Mouse (Mus musculus): Measurements from ENCODE around the gene B4galnt2. TPM values are rescaled to one million over a fixed set of nuclear protein-coding genes. Genes with fewer than 3 reads are reported as not detected.

Gene B4galnt2
- total and polyA plus RNA-seq, 3 experiments = 0.06 TPM; not detected in 2

DNA sequence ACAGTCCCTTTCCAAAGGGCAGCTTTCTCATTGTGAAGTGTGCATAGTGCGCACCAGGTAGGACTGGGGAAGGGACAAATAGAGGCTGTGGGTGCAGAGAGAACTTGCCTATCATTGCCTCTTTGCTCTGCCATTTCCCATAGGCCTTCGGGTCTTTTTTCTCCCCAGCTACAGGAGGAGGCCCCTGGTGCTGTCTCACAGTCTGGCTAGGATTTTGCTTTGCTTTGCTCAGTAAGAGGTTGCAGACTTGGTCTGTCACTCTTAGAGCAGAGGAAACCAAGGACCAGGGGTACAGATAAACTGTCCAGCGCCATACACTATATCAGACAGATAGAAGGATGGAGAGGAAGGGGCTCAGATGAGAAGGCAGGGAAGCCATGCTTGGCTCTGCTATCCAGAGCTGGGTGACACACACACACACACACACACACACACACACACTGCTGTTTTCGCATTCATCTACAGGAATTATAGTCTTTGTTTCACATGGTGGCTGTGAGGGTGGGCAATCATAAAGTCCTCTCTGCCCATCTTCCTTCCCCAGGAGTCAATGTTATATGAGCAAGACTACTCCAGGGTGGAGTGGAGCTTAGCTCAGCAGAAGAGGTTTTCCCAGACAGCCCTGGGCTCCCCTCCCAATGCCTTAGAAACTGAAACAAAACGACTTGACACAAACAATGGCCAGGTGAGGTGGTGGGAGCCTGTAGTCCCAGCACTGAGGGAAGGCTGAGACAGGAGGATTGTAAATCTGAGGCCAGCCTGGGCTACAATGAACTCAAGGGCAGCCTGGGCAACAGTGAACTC lies 73.8 kb downstream of the B4galnt2 start:
- Histone ChIP-seq H3K4me1 (ENCODE audit: control insufficient read depth, insufficient read depth, low read length) (peaks cover 30% of the 10 kb centered on the region), H3K79me2 (replicated peaks; ENCODE audit: control insufficient read depth, insufficient read depth, low read length) (no peaks in the 10 kb centered on the region; the same call in 1 of the 2 replicates), H3K27me3 (ENCODE audit: control insufficient read depth, insufficient read depth, low read length) (no peaks in the 10 kb centered on the region), H3K36me3 (ENCODE audit: control insufficient read depth, insufficient read depth, low read length) (peaks cover 3% of the 10 kb centered on the region; the same call in 1 of the 2 replicates), H3K27ac (peak overlapping the region; percentile 85), H3K9ac (ENCODE audit: low read depth, low read length) (peak overlapping the region; percentile 81), H3K4me3 (peak overlapping the region; percentile 67)
- intact Hi-C loops (cut with DNase I) = no loop called here
- 42% methylated on average over 5 of the region's 5 CpGs for WGBS
- TF ChIP-seq POLR2A (IDR thresholded peaks at IDR 0.05; ENCODE audit: insufficient read depth, low read depth, low read length) (no peak), EP300 (IDR thresholded peaks at IDR 0.05; ENCODE audit: insufficient read depth, low read depth, low read length) (0 out of 2 replicates have a peak, but pooled peaks have one; percentile 5)
- no peak for DNase-seq

DNA sequence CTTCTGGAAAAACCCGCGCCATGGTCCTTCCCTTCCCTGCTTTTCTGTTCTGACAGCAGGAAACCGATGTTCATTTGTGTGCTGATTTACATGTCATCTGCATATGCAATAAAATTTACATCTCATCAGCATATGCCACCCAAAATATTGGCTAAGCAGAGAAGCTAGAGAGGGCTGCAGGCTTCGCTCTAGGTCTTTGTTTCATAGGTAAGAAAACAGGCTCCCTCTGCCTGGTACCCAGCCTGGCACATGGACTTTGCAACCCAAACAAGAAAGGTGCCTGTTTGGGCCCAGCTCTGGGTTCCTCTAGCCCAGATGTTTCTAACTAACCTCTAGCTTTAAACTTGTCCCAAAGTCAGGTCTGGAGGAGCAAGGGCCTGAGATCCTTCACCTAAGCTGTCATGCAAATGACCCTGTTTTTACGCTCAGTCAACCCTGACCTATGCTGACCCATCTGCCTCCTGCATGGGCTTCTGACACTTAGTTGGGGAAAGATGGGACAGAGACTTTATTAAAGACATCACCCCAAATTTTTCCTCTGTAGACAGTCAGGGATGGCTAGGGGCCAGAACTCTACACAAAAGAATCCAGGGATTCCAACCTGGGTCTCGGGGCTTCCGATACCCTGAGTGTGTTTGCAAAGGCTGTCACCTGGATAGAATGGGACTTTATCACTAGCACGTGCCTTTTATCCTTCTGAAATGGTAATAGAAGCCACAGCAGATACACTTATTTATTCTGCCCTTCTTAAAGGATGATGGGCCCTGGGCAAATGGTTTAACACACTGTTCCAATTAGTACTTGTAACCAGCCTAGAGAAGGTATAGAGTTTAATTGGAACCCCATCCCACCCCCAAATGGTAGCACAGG lies 75.5 kb downstream of the B4galnt2 start:
- H3K9ac ChIP-seq (ENCODE audit: low read depth, low read length) = no peak overlapping the region
- H3K27ac ChIP-seq = peak overlapping the region; percentile 92
- peaks cover 6% of the 10 kb centered on the region; the same call in 1 of the 2 replicates for H3K36me3 ChIP-seq (ENCODE audit: control insufficient read depth, insufficient read depth, low read length)
- H3K4me1 ChIP-seq (ENCODE audit: control insufficient read depth, insufficient read depth, low read length) = peaks cover 38% of the 10 kb centered on the region
- intact Hi-C loops (cut with DNase I) = no loop called here
- H3K79me2 ChIP-seq (replicated peaks; ENCODE audit: control insufficient read depth, insufficient read depth, low read length) = no peaks in the 10 kb centered on the region; the same call in 1 of the 2 replicates
- H3K27me3 ChIP-seq (ENCODE audit: control insufficient read depth, insufficient read depth, low read length) = no peaks in the 10 kb centered on the region
- no peak for DNase-seq
- peak overlapping the region; percentile 2; the same call in 1 of the 2 replicates for H3K4me3 ChIP-seq
- 66% methylated on average over 8 of the region's 8 CpGs for WGBS
- TF ChIP-seq EP300 (IDR thresholded peaks at IDR 0.05; ENCODE audit: insufficient read depth, low read depth, low read length) = no peak
- TF ChIP-seq CTCF (IDR thresholded peaks at IDR 0.05) = no peak
- no peak for TF ChIP-seq POLR2A (IDR thresholded peaks at IDR 0.05; ENCODE audit: insufficient read depth, low read depth, low read length)

DNA sequence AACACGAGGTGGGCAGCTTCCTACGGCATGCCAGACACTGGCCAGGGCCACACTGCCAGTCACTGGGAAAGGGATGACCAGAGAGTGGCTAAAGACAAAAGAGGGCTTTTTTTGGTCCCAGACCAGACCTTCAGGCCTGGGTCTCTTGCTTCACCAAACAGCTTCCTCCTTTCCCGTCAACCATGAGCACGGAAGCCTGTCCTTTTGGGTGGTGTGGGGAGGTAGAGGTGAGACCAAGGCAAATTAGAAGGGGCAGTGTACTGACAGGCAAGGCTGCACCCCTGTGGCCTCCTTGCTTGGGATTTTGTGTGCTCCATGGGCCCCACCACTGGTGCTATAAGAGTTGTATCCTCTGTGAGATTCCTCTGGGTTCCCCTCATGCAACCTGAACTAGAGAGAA lies 76.1 kb downstream of the B4galnt2 start:
- DNase-seq = no peak
- H3K27me3 ChIP-seq (ENCODE audit: control insufficient read depth, insufficient read depth, low read length) = no peaks in the 10 kb centered on the region
- peak overlapping the region; percentile 92 for H3K27ac ChIP-seq
- intact Hi-C loops (cut with DNase I) = no loop called here
- 0 out of 2 replicates have a peak overlapping the region, but pooled peaks have one; percentile 3 for H3K4me3 ChIP-seq
- 62% methylated on average over 4 of the region's 4 CpGs for WGBS
- H3K79me2 ChIP-seq (replicated peaks; ENCODE audit: control insufficient read depth, insufficient read depth, low read length) = no peaks in the 10 kb centered on the region; the same call in 1 of the 2 replicates
- TF ChIP-seq POLR2A (IDR thresholded peaks at IDR 0.05; ENCODE audit: insufficient read depth, low read depth, low read length) = no peak
- TF ChIP-seq CTCF (IDR thresholded peaks at IDR 0.05) = no peak
- no peak for TF ChIP-seq EP300 (IDR thresholded peaks at IDR 0.05; ENCODE audit: insufficient read depth, low read depth, low read length)
- H3K4me1 ChIP-seq (ENCODE audit: control insufficient read depth, insufficient read depth, low read length) = peaks cover 40% of the 10 kb centered on the region
- peaks cover 6% of the 10 kb centered on the region; the same call in 1 of the 2 replicates for H3K36me3 ChIP-seq (ENCODE audit: control insufficient read depth, insufficient read depth, low read length)
- H3K9ac ChIP-seq (ENCODE audit: low read depth, low read length) = peak overlapping the region; percentile 3; the same call in 1 of the 2 replicates

DNA sequence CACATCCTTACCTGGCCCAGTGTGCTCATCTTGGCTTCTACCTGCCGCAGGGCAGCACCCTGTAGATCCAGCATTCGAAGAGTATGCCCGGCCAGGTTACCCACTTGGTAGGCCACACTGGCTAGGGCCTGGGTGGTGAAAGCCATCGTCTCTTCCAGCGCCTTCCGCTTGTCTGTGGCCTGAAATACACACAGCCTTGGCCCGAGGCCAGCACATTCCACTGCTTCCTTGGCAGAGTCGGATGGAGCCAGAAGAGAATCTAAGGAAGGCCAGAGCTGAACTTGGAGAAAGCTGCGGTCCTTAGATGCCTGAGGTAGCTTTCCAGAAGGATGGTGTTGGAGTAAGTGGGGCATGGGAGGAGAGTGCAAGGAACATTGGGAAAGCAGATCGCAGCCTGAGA lies 77.6 kb downstream of the B4galnt2 start, which contains the start of gene Gngt2:
Gene Gngt2, plus strand, starts transcription at position 158 of the 400 bp plus-strand sequence.
- no peak for TF ChIP-seq CTCF (IDR thresholded peaks at IDR 0.05)
- peak; percentile 17; the same call in 1 of the 2 replicates for TF ChIP-seq POLR2A (IDR thresholded peaks at IDR 0.05; ENCODE audit: insufficient read depth, low read depth, low read length)
- peak; percentile 77; the same call in 1 of the 2 replicates for TF ChIP-seq EP300 (IDR thresholded peaks at IDR 0.05; ENCODE audit: insufficient read depth, low read depth, low read length)
- 13% methylated on average over 10 of the region's 10 CpGs for WGBS
- Histone ChIP-seq H3K79me2 (replicated peaks; ENCODE audit: control insufficient read depth, insufficient read depth, low read length) (no peaks in the 10 kb centered on the region; the same call in 1 of the 2 replicates), H3K4me3 (peak within 1 kb of the TSS; percentile 22; the same call in 1 of the 2 replicates), H3K27ac (peak within 1 kb of the TSS; percentile 92), H3K9ac (ENCODE audit: low read depth, low read length) (peak within 1 kb of the TSS; percentile 10; the same call in 1 of the 2 replicates), H3K27me3 (ENCODE audit: control insufficient read depth, insufficient read depth, low read length) (no peaks in the 10 kb centered on the region), H3K4me1 (ENCODE audit: control insufficient read depth, insufficient read depth, low read length) (peaks cover 34% of the 10 kb centered on the region), H3K36me3 (ENCODE audit: control insufficient read depth, insufficient read depth, low read length) (peaks cover 6% of the 10 kb centered on the region; the same call in 1 of the 2 replicates)
- intact Hi-C loops (cut with DNase I) = no loop called here
- DNase-seq = peak; percentile 85 to 88

DNA sequence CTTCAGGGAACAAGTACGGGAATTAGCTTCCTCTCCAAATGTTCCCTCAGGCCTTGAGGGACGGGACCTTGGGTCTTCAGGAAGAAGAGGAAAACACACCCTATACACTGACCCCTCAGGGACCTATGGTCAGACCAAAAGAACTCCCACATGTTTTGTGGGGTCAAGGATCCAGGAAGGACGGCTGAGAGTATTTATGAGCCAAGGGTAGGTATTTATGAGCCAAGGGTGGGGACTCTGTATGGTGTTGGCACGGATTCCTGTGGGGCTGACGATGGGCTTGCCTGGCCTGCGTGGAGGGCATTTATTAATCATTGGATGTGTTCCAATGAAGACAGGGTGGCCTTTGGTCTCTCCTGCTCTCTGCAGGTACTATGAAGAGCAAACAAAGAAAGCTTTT lies 78.3 kb downstream of the B4galnt2 start:
- TF ChIP-seq CTCF (IDR thresholded peaks at IDR 0.05) (no peak), EP300 (IDR thresholded peaks at IDR 0.05; ENCODE audit: insufficient read depth, low read depth, low read length) (0 out of 2 replicates have a peak, but pooled peaks have one; percentile 47), POLR2A (IDR thresholded peaks at IDR 0.05; ENCODE audit: insufficient read depth, low read depth, low read length) (0 out of 2 replicates have a peak, but pooled peaks have one; percentile 16)
- WGBS = 22% methylated on average over 6 of the region's 6 CpGs
- intact Hi-C loops (cut with DNase I) = no loop called here
- Histone ChIP-seq H3K4me1 (ENCODE audit: control insufficient read depth, insufficient read depth, low read length) (peaks cover 35% of the 10 kb centered on the region), H3K27ac (peak overlapping the region; percentile 92), H3K79me2 (replicated peaks; ENCODE audit: control insufficient read depth, insufficient read depth, low read length) (no peaks in the 10 kb centered on the region; the same call in 1 of the 2 replicates), H3K36me3 (ENCODE audit: control insufficient read depth, insufficient read depth, low read length) (peaks cover 6% of the 10 kb centered on the region; the same call in 1 of the 2 replicates), H3K4me3 (peak overlapping the region; percentile 2; the same call in 1 of the 2 replicates), H3K9ac (ENCODE audit: low read depth, low read length) (no peak overlapping the region), H3K27me3 (ENCODE audit: control insufficient read depth, insufficient read depth, low read length) (no peaks in the 10 kb centered on the region)
- peak; percentile 46 to 51 for DNase-seq

Data from heart, adult 2 months (tissue).